Comparison of ENCODE assay signal across 7 mouse cellular contexts in genomic region chr5:137583670-137584169, GRCm38 (mm10). TPM values are rescaled to one million over a fixed set of nuclear protein-coding genes. Genes with fewer than 3 reads are reported as not detected.
A peak's percentile ranks its signal among the peaks of the same experiment; 100 is the strongest.
DNase-seq lines count a peak whose midpoint lies in the region; ATAC-seq and TF ChIP-seq lines count a peak whose summit lies in the region.

No protein-coding gene starts in this region.

- peak overlapping the region; percentile 59; the same call in 1 of the 2 replicates for H3K27ac ChIP-seq in forebrain, embryonic 14.5 days (ENCODE audit: low read depth, low read length)
- peak overlapping the region; percentile 88 for H3K27ac ChIP-seq in hindbrain, postnatal 0 days
- no peak overlapping the region for H3K27ac ChIP-seq in liver, embryonic 14.5 days

- peak; percentile 30 for DNase-seq in ovary, postnatal 14 days (ENCODE audit: low spot score)
- no peak for DNase-seq in ovary, adult 18-20 months (ENCODE audit: low spot score)
- peak; percentile 81 for DNase-seq in forebrain, embryonic 14.5 days (ENCODE audit: low spot score)
- DNase-seq in hindbrain, postnatal 0 days (ENCODE audit: low spot score) = peak; percentile 91
- DNase-seq in liver, embryonic 14.5 days (ENCODE audit: low read depth in 3 of 3, low spot score in 3 of 3) = no peak
- DNase-seq in retina, embryonic 14.5 days (ENCODE audit: low spot score) = peak; percentile 65

- TF ChIP-seq CTCF in hindbrain, postnatal 0 days (IDR thresholded peaks at IDR 0.05; ENCODE audit: low read depth) = peak; percentile 41; the same call in 1 of the 2 replicates
- TF ChIP-seq CTCF in liver, embryonic 14.5 days (IDR thresholded peaks at IDR 0.05; ENCODE audit: low read depth) = no peak

- ATAC-seq in forebrain, embryonic 14.5 days = peak; percentile 81
- peak; percentile 89 for ATAC-seq in hindbrain, postnatal 0 days
- no peak for ATAC-seq in liver, embryonic 14.5 days (ENCODE audit: insufficient read depth)
- no peak for ATAC-seq in megakaryocyte progenitor cell, adult 5-6 weeks (replicated peaks; ENCODE audit: poor library complexity)

- WGBS in forebrain, embryonic 14.5 days = 19% methylated on average over 27 of the region's 27 CpGs
- WGBS in hindbrain, postnatal 0 days = 12% methylated on average over 27 of the region's 27 CpGs
- 42% methylated on average over 27 of the region's 27 CpGs for WGBS in liver, embryonic 14.5 days (ENCODE audit: insufficient replicate concordance)

- H3K9ac ChIP-seq in forebrain, embryonic 14.5 days (ENCODE audit: low read length) = peak overlapping the region; percentile 64
- H3K9ac ChIP-seq in hindbrain, postnatal 0 days (replicated peaks; ENCODE audit: low read length) = peak overlapping the region; percentile 47
- H3K9ac ChIP-seq in liver, embryonic 14.5 days (replicated peaks) = no peak overlapping the region

- no peak for TF ChIP-seq EP300 in liver, embryonic 14.5 days (IDR thresholded peaks at IDR 0.05; ENCODE audit: low read depth)

- H3K27me3 ChIP-seq in forebrain, embryonic 14.5 days (replicated peaks; ENCODE audit: control insufficient read depth, insufficient read depth, low read length) = no peaks in the 10 kb centered on the region
- no peaks in the 10 kb centered on the region for H3K27me3 ChIP-seq in hindbrain, postnatal 0 days (ENCODE audit: insufficient read depth, low read length)
- H3K27me3 ChIP-seq in liver, embryonic 14.5 days (ENCODE audit: control insufficient read depth, insufficient read depth, low read length) = no peaks in the 10 kb centered on the region

- no peaks in the 10 kb centered on the region for H3K9me3 ChIP-seq in forebrain, embryonic 14.5 days (replicated peaks; ENCODE audit: control insufficient read depth, low read length)
- no peaks in the 10 kb centered on the region for H3K9me3 ChIP-seq in hindbrain, postnatal 0 days (ENCODE audit: low read length)
- H3K9me3 ChIP-seq in liver, embryonic 14.5 days (ENCODE audit: control insufficient read depth, low read length) = no peaks in the 10 kb centered on the region; the same call in 1 of the 2 replicates

- H3K4me2 ChIP-seq in forebrain, embryonic 14.5 days (ENCODE audit: low read length) = peak overlapping the region; percentile 54
- H3K4me2 ChIP-seq in hindbrain, postnatal 0 days (ENCODE audit: low read depth, low read length) = peak overlapping the region; percentile 55
- peak overlapping the region; percentile 28 for H3K4me2 ChIP-seq in liver, embryonic 14.5 days (ENCODE audit: low read depth)

- peak overlapping the region; percentile 33 for H3K4me3 ChIP-seq in forebrain, embryonic 14.5 days (ENCODE audit: low read depth, low read length)
- H3K4me3 ChIP-seq in hindbrain, postnatal 0 days (ENCODE audit: low read length) = peak overlapping the region; percentile 29
- H3K4me3 ChIP-seq in liver, embryonic 14.5 days (ENCODE audit: insufficient read depth in 1 of 2, low read depth in 2 of 2, low read length in 2 of 2) = no peak overlapping the region

- H3K4me1 ChIP-seq in forebrain, embryonic 14.5 days (ENCODE audit: control insufficient read depth, insufficient read depth, low read length) = peaks cover 2% of the 10 kb centered on the region; the same call in 1 of the 2 replicates
- peaks cover 8% of the 10 kb centered on the region for H3K4me1 ChIP-seq in hindbrain, postnatal 0 days (ENCODE audit: insufficient read depth, low read length)
- peaks cover 0 to 7% of the 10 kb centered on the region in 2 experiments; a peak in 3 of 4 replicates for H3K4me1 ChIP-seq in liver, embryonic 14.5 days (replicated peaks; ENCODE audit: control insufficient read depth in 2 of 2, insufficient read depth in 2 of 2, low read length in 1 of 2)

- H3K36me3 ChIP-seq in forebrain, embryonic 14.5 days (ENCODE audit: control insufficient read depth, insufficient read depth, low read length) = no peaks in the 10 kb centered on the region
- no peaks in the 10 kb centered on the region for H3K36me3 ChIP-seq in hindbrain, postnatal 0 days (ENCODE audit: insufficient read depth, low read length)
- H3K36me3 ChIP-seq in liver, embryonic 14.5 days (replicated peaks; ENCODE audit: control insufficient read depth, insufficient read depth, low read depth) = peaks cover 21% of the 10 kb centered on the region

RNA-seq across cellular contexts. Expression of gene Tfr2, which starts 14.1 kb away (rescaled TPM):
- 1.8 and 1.9 TPM in 2 replicates for polyA plus RNA-seq in forebrain, embryonic 14.5 days (2014; fragmentation: Nextera tagmentation; extraction: Ambion mirVana)
- total RNA-seq in hindbrain, postnatal 0 days (2014; rRNA removed) = 11.1 and 24.2 TPM in 2 replicates
- 13.5 and 13.7 TPM in 2 replicates for polyA plus RNA-seq in hindbrain, postnatal 0 days (2015; fragmentation: Nextera tagmentation; extraction: Ambion mirVana)
- 45.7 and 49.5 TPM in 2 replicates for polyA plus RNA-seq in liver, embryonic 14.5 days (2012; rRNA removed)
- polyA plus RNA-seq in liver, embryonic 14.5 days (2014; fragmentation: Nextera tagmentation; extraction: Ambion mirVana) = 37.6 and 41.1 TPM in 2 replicates
- 14.1 and 20.7 TPM in 2 replicates for total RNA-seq in megakaryocyte progenitor cell, adult 5-6 weeks (2015)
- total RNA-seq in megakaryocyte progenitor cell, adult 5-6 weeks (2017) = 13.2 and 23.4 TPM in 2 replicates

RNA-seq across cellular contexts. Expression of gene Mospd3, which starts 17.1 kb away (rescaled TPM):
- polyA plus RNA-seq in forebrain, embryonic 14.5 days (2014; fragmentation: Nextera tagmentation; extraction: Ambion mirVana) = 44.4 and 58.4 TPM in 2 replicates
- 10.9 and 13.3 TPM in 2 replicates for total RNA-seq in hindbrain, postnatal 0 days (2014; rRNA removed)
- polyA plus RNA-seq in hindbrain, postnatal 0 days (2015; fragmentation: Nextera tagmentation; extraction: Ambion mirVana) = 57.3 and 66.7 TPM in 2 replicates
- 34.9 and 45.5 TPM in 2 replicates for polyA plus RNA-seq in liver, embryonic 14.5 days (2012; rRNA removed)
- 33.8 and 38.4 TPM in 2 replicates for polyA plus RNA-seq in liver, embryonic 14.5 days (2014; fragmentation: Nextera tagmentation; extraction: Ambion mirVana)
- total RNA-seq in megakaryocyte progenitor cell, adult 5-6 weeks (2015) = 95.4 and 97.5 TPM in 2 replicates
- total RNA-seq in megakaryocyte progenitor cell, adult 5-6 weeks (2017) = 3.6 and 5.5 TPM in 2 replicates

RNA-seq across cellular contexts. Expression of gene Pcolce, which starts 29.9 kb away (rescaled TPM):
- 10.5 and 12.3 TPM in 2 replicates for polyA plus RNA-seq in forebrain, embryonic 14.5 days (2014; fragmentation: Nextera tagmentation; extraction: Ambion mirVana)
- 22.3 and 26.2 TPM in 2 replicates for total RNA-seq in hindbrain, postnatal 0 days (2014; rRNA removed)
- 21.5 and 22.0 TPM in 2 replicates for polyA plus RNA-seq in hindbrain, postnatal 0 days (2015; fragmentation: Nextera tagmentation; extraction: Ambion mirVana)
- 11.7 and 12.2 TPM in 2 replicates for polyA plus RNA-seq in liver, embryonic 14.5 days (2012; rRNA removed)
- polyA plus RNA-seq in liver, embryonic 14.5 days (2014; fragmentation: Nextera tagmentation; extraction: Ambion mirVana) = 11.6 and 12.8 TPM in 2 replicates
- total RNA-seq in megakaryocyte progenitor cell, adult 5-6 weeks (2015) = not detected in 2 replicates
- not detected in 2 replicates for total RNA-seq in megakaryocyte progenitor cell, adult 5-6 weeks (2017)

RNA-seq across cellular contexts. Expression of gene Actl6b, which starts 30.4 kb away (rescaled TPM):
- 184 and 201 TPM in 2 replicates for polyA plus RNA-seq in forebrain, embryonic 14.5 days (2014; fragmentation: Nextera tagmentation; extraction: Ambion mirVana)
- 192 and 253 TPM in 2 replicates for total RNA-seq in hindbrain, postnatal 0 days (2014; rRNA removed)
- 204 and 207 TPM in 2 replicates for polyA plus RNA-seq in hindbrain, postnatal 0 days (2015; fragmentation: Nextera tagmentation; extraction: Ambion mirVana)
- 0.15 TPM in 1 of 2 replicates, not detected in the other for polyA plus RNA-seq in liver, embryonic 14.5 days (2012; rRNA removed)
- not detected in 2 replicates for polyA plus RNA-seq in liver, embryonic 14.5 days (2014; fragmentation: Nextera tagmentation; extraction: Ambion mirVana)
- not detected in 2 replicates for total RNA-seq in megakaryocyte progenitor cell, adult 5-6 weeks (2015)
- total RNA-seq in megakaryocyte progenitor cell, adult 5-6 weeks (2017) = not detected in 2 replicates

RNA-seq across cellular contexts. Expression of gene Fbxo24, which starts 45.1 kb away (rescaled TPM):
- polyA plus RNA-seq in forebrain, embryonic 14.5 days (2014; fragmentation: Nextera tagmentation; extraction: Ambion mirVana) = 0.10 TPM in 1 of 2 replicates, not detected in the other
- total RNA-seq in hindbrain, postnatal 0 days (2014; rRNA removed) = 0.25 and 0.26 TPM in 2 replicates
- 0.18 TPM in 1 of 2 replicates, not detected in the other for polyA plus RNA-seq in hindbrain, postnatal 0 days (2015; fragmentation: Nextera tagmentation; extraction: Ambion mirVana)
- 0.02 and 0.04 TPM in 2 replicates for polyA plus RNA-seq in liver, embryonic 14.5 days (2012; rRNA removed)
- polyA plus RNA-seq in liver, embryonic 14.5 days (2014; fragmentation: Nextera tagmentation; extraction: Ambion mirVana) = 0.05 TPM in 1 of 2 replicates, not detected in the other
- total RNA-seq in megakaryocyte progenitor cell, adult 5-6 weeks (2015) = not detected in 2 replicates
- total RNA-seq in megakaryocyte progenitor cell, adult 5-6 weeks (2017) = 0.21 TPM in 1 of 2 replicates, not detected in the other

Comparison
In these comparisons a context has a peak if more than half of its experiments do, and no peak if none do; other contexts are left out.
1. DNase-seq: peak in ovary, postnatal 14 days (single experiment), forebrain, embryonic 14.5 days (single experiment), hindbrain, postnatal 0 days (single experiment) and retina, embryonic 14.5 days (single experiment); none in ovary, adult 18-20 months (single experiment) and liver, embryonic 14.5 days (0 of 3).
2. ATAC-seq: peak in forebrain, embryonic 14.5 days (single experiment) and hindbrain, postnatal 0 days (single experiment); none in liver, embryonic 14.5 days (single experiment) and megakaryocyte progenitor cell, adult 5-6 weeks (single experiment).
3. H3K4me3 ChIP-seq: peak in forebrain, embryonic 14.5 days (single experiment) and hindbrain, postnatal 0 days (single experiment); none in liver, embryonic 14.5 days (0 of 2).
4. Peak in every context shown above with its lines, with median percentiles within 50 percentile points of each other: H3K4me2 ChIP-seq.